8 mouse cellular contexts compared by ENCODE assay signal in the genomic region with DNA sequence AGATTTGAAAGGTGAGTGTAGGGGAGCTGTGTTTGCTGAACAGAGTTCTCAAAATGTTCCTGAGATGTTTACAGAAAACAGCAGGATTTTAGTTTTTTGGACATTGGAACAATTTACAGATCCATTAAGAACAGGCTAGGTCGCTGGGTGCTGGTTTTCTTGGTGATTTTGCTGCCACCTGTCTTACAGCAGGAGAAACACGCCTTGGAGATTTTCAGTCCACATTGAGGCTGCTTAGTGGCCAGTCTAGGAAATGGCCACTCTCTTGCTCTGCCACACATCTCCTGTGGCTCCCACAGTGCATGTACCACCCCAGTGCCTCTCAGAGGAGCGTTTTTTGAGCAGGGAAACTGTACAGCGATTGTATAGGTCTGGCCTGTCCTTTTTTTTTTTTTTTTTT. TPM values are rescaled to one million over a fixed set of nuclear protein-coding genes. Genes with fewer than 3 reads are reported as not detected.
DNase-seq lines count a peak whose midpoint lies in the region; ATAC-seq and TF ChIP-seq lines count a peak whose summit lies in the region.

No protein-coding gene starts in this region.

- peak; percentile 53 for DNase-seq in heart, adult 8-10 months (ENCODE audit: low spot score)
- DNase-seq in G1E (ENCODE audit: low spot score) = peak; percentile 4
- DNase-seq in cerebellum, postnatal 14 days = peak; percentile 59 to 66
- peak; percentile 52 to 61 for DNase-seq in heart, postnatal 10 days
- DNase-seq in layer of hippocampus, postnatal 10 days (ENCODE audit: low spot score in 2 of 2) = peak; percentile 27 to 37
- DNase-seq in midbrain, embryonic 10.5 days (ENCODE audit: low spot score) = peak; percentile 25
- DNase-seq in right cerebral cortex, postnatal 4 days = peak; percentile 21

- H3K27me3 ChIP-seq in heart, embryonic 12.5 days (replicated peaks) = no peaks in the 10 kb centered on the region
- H3K27me3 ChIP-seq in G1E (ENCODE audit: insufficient read depth, low read length) = no peaks in the 10 kb centered on the region
- no peaks in the 10 kb centered on the region for H3K27me3 ChIP-seq in midbrain, embryonic 10.5 days (ENCODE audit: low read depth, poor library complexity, severe bottlenecking)

- no peak overlapping the region for H3K4me3 ChIP-seq in heart, embryonic 12.5 days
- no peak overlapping the region for H3K4me3 ChIP-seq in G1E (ENCODE audit: low read depth, low read length)
- no peak overlapping the region for H3K4me3 ChIP-seq in midbrain, embryonic 10.5 days

- no peak overlapping the region for H3K4me2 ChIP-seq in heart, embryonic 12.5 days

- no peak overlapping the region for H3K9ac ChIP-seq in heart, embryonic 12.5 days

- intact Hi-C loops in heart, postnatal 10 days (cut with DNase I) = loop anchor here (2.0 to 5.0 kb wide), 2 partner anchors 51 to 924 kb away; no protein-coding TSS in a partner anchor

- no peak for TF ChIP-seq CTCF in G1E (IDR thresholded peaks at IDR 0.05; ENCODE audit: low read depth, low read length)

- no peak for ATAC-seq in heart, embryonic 12.5 days (ENCODE audit: insufficient number of reproducible peaks, low FRiP score)
- no peak for ATAC-seq in G1E (ENCODE audit: extremely low read depth, insufficient number of reproducible peaks, low FRiP score, poor library complexity, severe bottlenecking)

- H3K27ac ChIP-seq in heart, embryonic 12.5 days (ENCODE audit: poor library complexity, severe bottlenecking) = no peak overlapping the region
- no peak overlapping the region for H3K27ac ChIP-seq in midbrain, embryonic 10.5 days (replicated peaks)

- peaks cover 29% of the 10 kb centered on the region for H3K4me1 ChIP-seq in heart, embryonic 12.5 days (replicated peaks)
- no peaks in the 10 kb centered on the region for H3K4me1 ChIP-seq in G1E (ENCODE audit: insufficient read depth, low read depth, low read length)
- peaks cover 38% of the 10 kb centered on the region for H3K4me1 ChIP-seq in midbrain, embryonic 10.5 days

- no peaks in the 10 kb centered on the region for H3K36me3 ChIP-seq in heart, embryonic 12.5 days
- peaks cover 32% of the 10 kb centered on the region for H3K36me3 ChIP-seq in G1E (replicated peaks)
- peaks cover 8% of the 10 kb centered on the region; the same call in 1 of the 2 replicates for H3K36me3 ChIP-seq in midbrain, embryonic 10.5 days

- WGBS in heart, embryonic 12.5 days = 32% methylated on average over 4 of the region's 4 CpGs
- WGBS in midbrain, embryonic 10.5 days = 32% methylated on average over 4 of the region's 4 CpGs

- no peaks in the 10 kb centered on the region for H3K9me3 ChIP-seq in heart, embryonic 12.5 days (replicated peaks)
- H3K9me3 ChIP-seq in G1E (replicated peaks) = no peaks in the 10 kb centered on the region
- no peaks in the 10 kb centered on the region for H3K9me3 ChIP-seq in midbrain, embryonic 10.5 days (replicated peaks)

RNA-seq across cellular contexts. Expression of a gene that starts 57.0 kb away (rescaled TPM):
- 10 to 100 TPM; 13.9 to 25.9 (median 19.4) TPM for total RNA-seq in heart, adult 8-10 months (2022)
- polyA plus RNA-seq in heart, embryonic 12.5 days (2016; fragmentation: Nextera tagmentation; extraction: Ambion mirVana) = 40.6 TPM in 2 replicates
- 93.6 and 104 TPM in 2 replicates for total RNA-seq in G1E (2014; fragmentation: Nextera tagmentation)
- 23.4 and 29.9 TPM in 2 replicates for total RNA-seq in G1E (2017)
- 39.5 and 42.3 TPM in 2 replicates for polyA plus RNA-seq in G1E (2012)
- 10 to 100 TPM; 49.5 to 65.3 TPM for total RNA-seq in heart, postnatal 10 days (2021)
- 10 to 100 TPM; 37.8 to 42.0 TPM for total RNA-seq in layer of hippocampus, postnatal 10 days (2021)
- polyA plus RNA-seq in midbrain, embryonic 10.5 days (2016; fragmentation: Nextera tagmentation; extraction: Ambion mirVana) = 63.8 and 73.3 TPM in 2 replicates

Comparison
In these comparisons a context has a peak if more than half of its experiments do, and no peak if none do; other contexts are left out.
1. DNase-seq: peak in every context shown above with its lines; median percentile 62 in cerebellum, postnatal 14 days; 56 in heart, postnatal 10 days; 53 in heart, adult 8-10 months; 32 in layer of hippocampus, postnatal 10 days; 25 in midbrain, embryonic 10.5 days; 21 in right cerebral cortex, postnatal 4 days; 4 in G1E.